Mouse (Mus musculus): ENCODE results near the gene Hist1h4c. TPM values are rescaled to one million over a fixed set of nuclear protein-coding genes. Genes with fewer than 3 reads are reported as not detected.

Gene Hist1h4c
- polyA plus RNA-seq, 1 experiment from 2014 or later, result 6.0 TPM

DNA sequence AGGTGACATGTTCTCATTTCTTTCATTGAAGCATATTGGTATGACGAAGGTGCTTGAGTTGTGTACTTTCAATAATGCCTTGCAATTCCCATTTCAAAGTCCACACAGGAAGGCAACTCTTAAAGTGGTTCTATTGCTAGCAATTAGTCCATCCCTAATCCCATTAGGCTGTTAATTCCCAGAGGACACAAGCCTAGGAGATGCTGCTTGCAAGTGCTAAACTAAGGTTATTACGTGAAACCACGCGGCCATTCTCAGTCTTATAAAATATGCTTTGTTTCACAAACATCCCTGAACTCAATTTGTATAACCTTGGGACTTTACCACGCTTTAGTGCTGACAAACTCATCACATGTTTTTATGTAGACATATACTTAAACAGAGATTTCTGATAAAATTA lies 38.8 kb upstream of the Hist1h4c start:
- H3K27me3 ChIP-seq (ENCODE audit: control insufficient read depth, insufficient read depth, low read length), result no peaks in the 10 kb centered on the region
- no peaks in the 10 kb centered on the region; the same call in 1 of the 2 replicates for H3K4me1 ChIP-seq (replicated peaks; ENCODE audit: control insufficient read depth, insufficient read depth, low read length)
- WGBS, result 75% methylated on average over 5 of the region's 5 CpGs
- H3K9me3 ChIP-seq (ENCODE audit: control insufficient read depth, low read length), result no peaks in the 10 kb centered on the region
- no peak overlapping the region for H3K9ac ChIP-seq (ENCODE audit: low read length)
- no peak overlapping the region for H3K27ac ChIP-seq (ENCODE audit: low read depth, low read length)
- H3K4me2 ChIP-seq (ENCODE audit: low read depth, low read length, severe bottlenecking), result no peak overlapping the region
- no peak overlapping the region for H3K4me3 ChIP-seq (ENCODE audit: low read depth, low read length)
- no peaks in the 10 kb centered on the region for H3K36me3 ChIP-seq (ENCODE audit: control insufficient read depth, insufficient read depth, low read length)
- ATAC-seq (replicated peaks; ENCODE audit: low FRiP score), result no peak
- DNase-seq (ENCODE audit: low spot score), result no peak

DNA sequence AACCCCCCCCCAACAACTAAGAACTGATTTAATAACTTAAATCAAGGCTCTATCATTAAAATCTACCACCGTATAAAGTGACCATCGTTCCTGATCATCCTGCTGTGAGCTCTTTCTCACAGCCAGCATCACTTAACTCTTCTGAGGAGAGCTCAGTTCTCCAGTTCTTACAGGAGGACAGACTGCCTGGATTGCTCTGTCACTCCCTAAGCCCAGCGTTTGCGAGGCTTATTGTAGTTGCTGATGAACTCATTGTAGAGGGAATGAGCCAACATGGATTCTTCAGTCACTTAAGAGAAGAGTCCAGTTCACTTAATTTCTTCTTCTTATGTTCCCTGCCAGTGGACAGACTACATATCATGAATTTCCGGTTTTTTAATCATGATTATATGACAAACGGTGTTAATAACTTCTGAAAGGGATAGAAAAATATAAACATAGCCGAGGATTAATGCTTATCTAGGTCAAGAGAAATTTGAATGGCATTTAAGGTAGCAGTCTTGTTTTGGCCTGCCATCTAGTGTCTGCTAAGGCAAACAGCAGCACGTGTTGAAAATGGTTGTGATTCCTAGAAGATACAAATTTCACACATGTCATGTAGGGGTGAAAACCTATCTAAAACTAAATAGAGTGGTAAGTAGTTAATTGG lies 34.0 kb upstream of the Hist1h4c start:
- H3K4me3 ChIP-seq (ENCODE audit: low read depth, low read length), result no peak overlapping the region
- DNase-seq (ENCODE audit: low spot score), result no peak
- WGBS, result 28% methylated on average over 8 of the region's 8 CpGs
- H3K4me2 ChIP-seq (ENCODE audit: low read depth, low read length, severe bottlenecking), result no peak overlapping the region
- H3K9ac ChIP-seq (ENCODE audit: low read length), result no peak overlapping the region
- H3K27ac ChIP-seq (ENCODE audit: low read depth, low read length), result no peak overlapping the region
- no peaks in the 10 kb centered on the region for H3K4me1 ChIP-seq (replicated peaks; ENCODE audit: control insufficient read depth, insufficient read depth, low read length)
- no peaks in the 10 kb centered on the region for H3K36me3 ChIP-seq (ENCODE audit: control insufficient read depth, insufficient read depth, low read length)
- H3K27me3 ChIP-seq (ENCODE audit: control insufficient read depth, insufficient read depth, low read length), result no peaks in the 10 kb centered on the region
- no peaks in the 10 kb centered on the region for H3K9me3 ChIP-seq (ENCODE audit: control insufficient read depth, low read length)
- no peak for ATAC-seq (replicated peaks; ENCODE audit: low FRiP score)

DNA sequence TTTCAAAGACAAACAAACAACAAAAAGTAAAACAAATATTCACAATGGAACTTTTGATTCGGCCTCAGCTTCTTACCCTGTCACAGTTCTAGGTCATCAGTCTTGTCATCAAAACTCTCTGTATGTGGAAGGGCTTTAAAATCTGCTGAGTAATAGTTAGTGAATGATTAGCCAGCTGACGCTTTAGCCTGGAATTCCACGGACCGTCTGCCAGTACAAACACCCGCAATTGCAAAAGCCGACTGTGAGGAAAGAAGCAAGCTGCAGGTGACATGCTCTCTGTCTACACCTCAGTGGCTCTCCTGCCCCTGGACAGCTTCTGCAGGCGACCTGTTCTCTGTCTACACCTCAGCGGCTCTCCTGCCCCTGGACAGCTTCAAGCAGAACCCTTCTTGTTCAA lies 32.2 kb upstream of the Hist1h4c start:
- 66% methylated on average over 8 of the region's 8 CpGs for WGBS
- Histone ChIP-seq H3K4me3 (ENCODE audit: low read depth, low read length) (no peak overlapping the region), H3K27me3 (ENCODE audit: control insufficient read depth, insufficient read depth, low read length) (no peaks in the 10 kb centered on the region), H3K9ac (ENCODE audit: low read length) (no peak overlapping the region), H3K9me3 (ENCODE audit: control insufficient read depth, low read length) (no peaks in the 10 kb centered on the region), H3K4me1 (replicated peaks; ENCODE audit: control insufficient read depth, insufficient read depth, low read length) (no peaks in the 10 kb centered on the region), H3K36me3 (ENCODE audit: control insufficient read depth, insufficient read depth, low read length) (no peaks in the 10 kb centered on the region), H3K4me2 (ENCODE audit: low read depth, low read length, severe bottlenecking) (no peak overlapping the region), H3K27ac (ENCODE audit: low read depth, low read length) (no peak overlapping the region)
- no peak for ATAC-seq (replicated peaks; ENCODE audit: low FRiP score)
- no peak for DNase-seq (ENCODE audit: low spot score)

DNA sequence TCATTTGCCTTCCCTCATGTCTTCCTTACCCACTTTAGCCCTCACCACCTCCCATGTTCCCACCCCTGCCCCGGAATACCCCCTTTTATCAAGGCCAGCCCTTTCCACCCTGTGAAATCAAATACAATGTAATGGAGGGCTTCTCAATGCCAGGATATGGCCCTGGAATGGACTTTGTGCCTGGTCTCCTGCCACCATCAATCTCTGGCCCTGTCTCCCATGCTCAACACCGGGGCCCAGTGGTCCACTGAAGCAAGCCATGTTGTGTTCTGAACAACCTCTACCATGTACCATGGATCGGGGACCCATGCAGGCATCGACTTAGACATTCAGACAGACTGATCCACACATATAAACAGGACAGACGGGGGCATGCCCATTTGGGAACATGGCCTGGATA lies 31.5 kb upstream of the Hist1h4c start:
- H3K27me3 ChIP-seq (ENCODE audit: control insufficient read depth, insufficient read depth, low read length), result no peaks in the 10 kb centered on the region
- DNase-seq (ENCODE audit: low spot score) (no peak), ATAC-seq (replicated peaks; ENCODE audit: low FRiP score) (no peak)
- no peak overlapping the region for H3K9ac ChIP-seq (ENCODE audit: low read length)
- H3K9me3 ChIP-seq (ENCODE audit: control insufficient read depth, low read length), result no peaks in the 10 kb centered on the region
- H3K27ac ChIP-seq (ENCODE audit: low read depth, low read length), result no peak overlapping the region
- WGBS, result 95% methylated on average over 5 of the region's 5 CpGs
- H3K4me3 ChIP-seq (ENCODE audit: low read depth, low read length), result no peak overlapping the region
- H3K4me1 ChIP-seq (replicated peaks; ENCODE audit: control insufficient read depth, insufficient read depth, low read length), result no peaks in the 10 kb centered on the region
- no peak overlapping the region for H3K4me2 ChIP-seq (ENCODE audit: low read depth, low read length, severe bottlenecking)
- no peaks in the 10 kb centered on the region for H3K36me3 ChIP-seq (ENCODE audit: control insufficient read depth, insufficient read depth, low read length)

DNA sequence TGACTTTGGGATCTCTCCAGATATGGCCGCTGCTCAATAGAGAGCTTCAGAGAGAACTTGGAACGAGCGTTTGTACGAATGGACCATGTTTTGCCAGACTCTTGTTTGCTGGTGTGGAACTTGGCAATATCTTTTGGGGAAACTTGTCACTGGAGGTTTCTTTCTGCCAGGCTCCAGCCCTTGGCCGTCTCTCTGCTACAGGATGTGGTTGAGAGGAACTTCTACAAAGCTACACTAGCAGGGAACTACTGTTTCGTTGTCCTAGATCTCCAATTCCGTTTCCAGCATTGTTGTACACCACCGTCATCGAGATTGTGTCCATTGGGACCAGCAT lies 30.9 kb upstream of the Hist1h4c start:
- ATAC-seq (replicated peaks; ENCODE audit: low FRiP score), result no peak

DNA sequence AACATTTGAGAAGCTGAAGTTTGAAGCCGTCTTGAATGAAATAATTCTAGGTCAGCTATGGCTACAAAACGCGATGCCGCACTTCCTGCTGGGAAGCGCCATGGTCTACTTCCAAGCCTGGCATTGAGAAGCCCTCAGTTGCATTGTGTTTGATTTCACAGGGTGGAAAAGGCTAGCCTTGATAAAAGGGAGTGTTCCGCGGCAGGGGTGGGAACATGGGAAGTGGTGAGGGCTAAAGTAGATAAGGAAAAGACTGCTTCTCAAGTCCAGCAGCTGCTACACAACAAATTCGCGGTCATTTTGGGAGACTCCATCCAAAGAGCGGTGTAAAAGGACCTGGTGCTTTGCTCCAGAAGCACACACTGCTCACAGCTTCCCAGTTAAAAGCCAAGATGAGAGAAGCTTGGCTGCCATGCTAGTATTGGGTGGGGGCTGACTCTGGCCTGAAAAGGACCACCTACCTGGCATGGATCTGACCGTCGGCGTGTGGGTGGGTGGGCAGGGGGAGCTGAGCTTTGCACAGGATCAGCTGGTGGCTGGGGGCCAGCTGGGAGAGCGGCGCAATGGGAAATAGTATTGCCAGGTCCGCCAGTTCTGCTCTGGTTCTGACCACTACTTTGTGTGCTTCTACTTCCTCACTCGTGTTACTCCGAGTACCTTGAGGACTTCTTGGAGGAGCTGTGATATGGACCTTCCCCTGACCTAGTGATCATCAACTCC lies 30.4 kb upstream of the Hist1h4c start:
- WGBS, result 88% methylated on average over 18 of the region's 18 CpGs
- no peak for DNase-seq (ENCODE audit: low spot score)

More for the DNA sequence above, 30.9 kb upstream of the Hist1h4c start:
- DNase-seq (ENCODE audit: low spot score), result no peak
- no peak overlapping the region for H3K4me3 ChIP-seq (ENCODE audit: low read depth, low read length)
- WGBS, result 96% methylated on average over 9 of the region's 9 CpGs
- H3K9ac ChIP-seq (ENCODE audit: low read length), result no peak overlapping the region
- H3K4me1 ChIP-seq (replicated peaks; ENCODE audit: control insufficient read depth, insufficient read depth, low read length), result no peaks in the 10 kb centered on the region
- H3K4me2 ChIP-seq (ENCODE audit: low read depth, low read length, severe bottlenecking), result no peak overlapping the region
- no peak overlapping the region for H3K27ac ChIP-seq (ENCODE audit: low read depth, low read length)
- H3K27me3 ChIP-seq (ENCODE audit: control insufficient read depth, insufficient read depth, low read length), result no peaks in the 10 kb centered on the region
- no peaks in the 10 kb centered on the region for H3K36me3 ChIP-seq (ENCODE audit: control insufficient read depth, insufficient read depth, low read length)
- H3K9me3 ChIP-seq (ENCODE audit: control insufficient read depth, low read length), result no peaks in the 10 kb centered on the region

DNA sequence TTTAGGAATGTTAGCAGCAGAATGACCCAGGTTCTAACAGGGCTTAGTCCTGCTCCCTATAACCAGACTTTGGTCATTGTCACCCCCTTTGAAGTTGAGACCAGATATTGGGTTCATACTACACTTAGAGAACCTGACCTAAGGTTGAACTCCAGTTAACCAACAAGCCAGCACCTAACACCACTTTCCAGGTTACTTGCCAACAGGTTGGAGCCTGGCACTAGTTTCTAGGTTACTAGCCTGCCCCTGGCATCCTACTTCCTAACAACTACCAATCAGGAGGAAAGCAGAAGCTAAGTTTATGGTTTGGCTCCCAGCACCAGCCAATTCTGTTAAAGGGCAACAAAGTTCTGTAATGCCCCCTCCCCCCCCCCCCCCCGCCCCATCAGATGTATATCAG lies 27.0 kb upstream of the Hist1h4c start:
- no CpG with 5 or more reads among the region's 1 CpGs for WGBS
- Histone ChIP-seq H3K36me3 (ENCODE audit: control insufficient read depth, insufficient read depth, low read length) (no peaks in the 10 kb centered on the region), H3K4me3 (ENCODE audit: low read depth, low read length) (no peak overlapping the region), H3K27ac (ENCODE audit: low read depth, low read length) (no peak overlapping the region), H3K9ac (ENCODE audit: low read length) (no peak overlapping the region), H3K9me3 (ENCODE audit: control insufficient read depth, low read length) (no peaks in the 10 kb centered on the region), H3K4me1 (replicated peaks; ENCODE audit: control insufficient read depth, insufficient read depth, low read length) (no peaks in the 10 kb centered on the region), H3K4me2 (ENCODE audit: low read depth, low read length, severe bottlenecking) (no peak overlapping the region), H3K27me3 (ENCODE audit: control insufficient read depth, insufficient read depth, low read length) (no peaks in the 10 kb centered on the region)
- DNase-seq (ENCODE audit: low spot score) (no peak), ATAC-seq (replicated peaks; ENCODE audit: low FRiP score) (no peak)

More for the DNA sequence above, 30.4 kb upstream of the Hist1h4c start:
- Histone ChIP-seq H3K4me3 (ENCODE audit: low read depth, low read length) (no peak overlapping the region), H3K9ac (ENCODE audit: low read length) (no peak overlapping the region), H3K27ac (ENCODE audit: low read depth, low read length) (no peak overlapping the region), H3K4me2 (ENCODE audit: low read depth, low read length, severe bottlenecking) (no peak overlapping the region), H3K4me1 (replicated peaks; ENCODE audit: control insufficient read depth, insufficient read depth, low read length) (no peaks in the 10 kb centered on the region), H3K36me3 (ENCODE audit: control insufficient read depth, insufficient read depth, low read length) (no peaks in the 10 kb centered on the region), H3K9me3 (ENCODE audit: control insufficient read depth, low read length) (no peaks in the 10 kb centered on the region), H3K27me3 (ENCODE audit: control insufficient read depth, insufficient read depth, low read length) (no peaks in the 10 kb centered on the region)
- no peak for ATAC-seq (replicated peaks; ENCODE audit: low FRiP score)

DNA sequence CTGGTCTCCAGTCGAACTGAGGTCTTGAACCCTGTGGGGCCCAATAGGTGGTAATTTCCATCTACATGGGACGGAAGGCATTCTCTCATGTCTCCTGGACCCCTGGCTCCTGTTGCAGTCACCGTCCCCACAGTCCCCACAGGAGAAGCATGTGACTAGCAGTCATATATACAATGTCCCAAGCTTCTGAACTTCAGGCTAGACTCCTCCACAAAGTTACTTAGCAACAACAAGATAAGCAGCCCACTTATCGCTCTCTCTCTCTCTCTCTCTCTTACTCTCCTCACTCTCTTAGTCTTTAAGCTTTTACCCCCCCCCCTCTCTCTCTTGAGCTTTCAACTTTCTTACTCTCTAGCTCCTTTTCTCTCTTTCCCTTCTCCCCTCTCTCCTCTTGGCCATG lies 26.0 kb upstream of the Hist1h4c start:
- ATAC-seq (replicated peaks; ENCODE audit: low FRiP score) (no peak), DNase-seq (ENCODE audit: low spot score) (no peak)
- Histone ChIP-seq H3K36me3 (ENCODE audit: control insufficient read depth, insufficient read depth, low read length) (no peaks in the 10 kb centered on the region), H3K9ac (ENCODE audit: low read length) (no peak overlapping the region), H3K9me3 (ENCODE audit: control insufficient read depth, low read length) (no peaks in the 10 kb centered on the region), H3K4me2 (ENCODE audit: low read depth, low read length, severe bottlenecking) (no peak overlapping the region), H3K4me1 (replicated peaks; ENCODE audit: control insufficient read depth, insufficient read depth, low read length) (no peaks in the 10 kb centered on the region), H3K4me3 (ENCODE audit: low read depth, low read length) (no peak overlapping the region), H3K27ac (ENCODE audit: low read depth, low read length) (no peak overlapping the region), H3K27me3 (ENCODE audit: control insufficient read depth, insufficient read depth, low read length) (no peaks in the 10 kb centered on the region)
- WGBS, result 83% methylated on average over 4 of the region's 4 CpGs

Measured in forebrain, embryonic 11.5 days (tissue).